Mouse (Mus musculus) erythroid progenitor cell, adult 5-6 weeks (primary cell): Measurements from ENCODE around the gene Zcchc17. TPM values are rescaled to one million over a fixed set of nuclear protein-coding genes. Genes with fewer than 3 reads are reported as not detected.

Experiments
- ATAC-seq: replicated peaks from 2 replicates; pipeline ENCODE4 v1.8.0; 2016; ENCODE audit warnings: moderate number of reproducible peaks, mild to moderate bottlenecking, moderate TSS enrichment, inconsistent platforms; ENCODE audit not compliant: poor library complexity, low FRiP score, severe bottlenecking
- total RNA-seq, 2 experiments: library from RNA; stranded (forward) in 1 of 2; stranded (reverse) in 1 of 2; fragments of 150-400 nt in 1 of 2; fragments of 186-747, 209-891 nt in 1 of 2; gene quantifications; 2 replicates each; pipeline versions ENCODE4 v1.2.3 to v1.2.4; 2015 to 2017; ENCODE audit warnings: low replicate concordance in 2 of 2

Gene Zcchc17
- total RNA-seq (2015; ENCODE audit: low replicate concordance) (15.5 and 19.1 TPM in 2 replicates), total RNA-seq (2017; ENCODE audit: low replicate concordance) (30.3 and 54.2 TPM in 2 replicates)

DNA sequence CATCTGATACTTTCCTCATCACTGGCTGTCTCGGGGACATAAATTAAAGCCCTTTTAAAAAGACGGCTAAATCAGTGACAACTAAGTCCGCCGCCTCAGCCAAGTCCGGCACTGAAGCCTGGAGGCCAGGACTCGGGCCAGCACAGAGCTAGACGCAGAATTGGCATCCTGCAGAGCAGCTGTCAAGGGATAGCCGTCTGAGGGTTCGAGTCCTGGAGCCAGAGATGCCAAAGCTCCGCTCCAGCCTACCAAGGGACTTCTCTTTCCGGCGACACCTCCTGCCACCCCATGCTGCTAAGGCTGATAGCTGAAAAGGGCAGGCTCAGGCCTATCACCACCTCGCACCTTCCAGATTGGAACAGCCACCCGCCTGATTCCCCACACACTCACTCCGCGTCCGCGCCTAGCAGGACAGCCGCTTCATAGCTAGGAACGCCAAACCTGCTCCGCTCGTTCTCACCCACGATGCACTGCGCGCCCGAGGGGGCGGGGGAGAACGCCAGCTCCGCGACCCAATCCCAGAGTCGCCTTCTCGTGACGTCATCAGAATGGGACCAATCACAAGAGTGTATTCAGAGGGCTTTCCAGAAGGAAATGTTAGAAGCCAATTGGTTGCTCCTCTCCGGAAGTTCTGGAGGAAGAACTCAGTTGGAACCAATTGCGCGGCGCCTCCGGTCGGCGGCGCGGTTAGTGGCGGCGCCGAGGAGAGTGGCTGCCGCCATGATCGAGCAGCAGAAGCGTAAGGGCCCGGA lies at the start of gene Zcchc17, which contains the start of gene Snrnp40:
TSS of gene Zcchc17 (minus strand) at position 458 of the 752 bp plus-strand sequence.
TSS of gene Snrnp40 (plus strand) at position 647 of the 752 bp plus-strand sequence.
- peak; percentile 95 for ATAC-seq

DNA sequence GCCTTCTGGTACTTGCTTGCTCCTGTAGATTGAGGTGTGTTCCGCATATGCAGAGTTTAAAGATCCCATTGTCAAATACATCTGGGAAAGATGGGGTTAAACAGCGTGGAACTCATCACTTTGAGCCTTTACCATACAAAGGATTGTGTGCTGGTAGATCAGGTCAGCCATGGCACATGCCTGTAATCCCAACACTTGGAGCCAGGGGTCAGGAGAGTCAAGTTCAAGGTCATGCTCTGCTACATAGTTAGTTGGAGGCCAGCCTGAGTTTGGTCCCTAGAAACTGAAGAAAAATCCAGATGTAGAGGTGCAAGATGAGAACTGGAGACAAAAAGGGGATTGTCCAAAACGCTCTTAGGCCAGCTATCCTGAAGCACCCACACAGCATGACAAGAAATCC lies 31.5 kb upstream of the Zcchc17 start:
- no peak for ATAC-seq

DNA sequence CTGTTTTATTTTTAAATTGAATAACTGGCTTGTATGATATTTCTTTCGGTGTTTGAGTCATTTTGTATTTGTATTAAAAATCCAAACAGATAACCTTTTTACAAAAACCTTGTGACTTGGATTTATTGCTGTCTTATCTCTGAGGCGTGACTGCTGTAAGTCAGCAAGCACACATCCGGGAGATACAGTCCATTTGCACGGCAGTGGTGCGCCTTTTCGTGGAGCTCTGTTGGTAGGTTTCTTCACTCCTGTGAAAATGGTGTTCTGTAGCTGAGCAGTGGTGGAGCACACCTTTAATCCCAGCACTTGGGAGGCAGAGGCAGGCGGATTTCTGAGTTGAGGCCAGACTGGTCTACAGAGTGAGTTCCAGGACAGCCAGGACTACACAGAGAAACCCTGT lies 30.2 kb upstream of the Zcchc17 start:
- ATAC-seq, result no peak

DNA sequence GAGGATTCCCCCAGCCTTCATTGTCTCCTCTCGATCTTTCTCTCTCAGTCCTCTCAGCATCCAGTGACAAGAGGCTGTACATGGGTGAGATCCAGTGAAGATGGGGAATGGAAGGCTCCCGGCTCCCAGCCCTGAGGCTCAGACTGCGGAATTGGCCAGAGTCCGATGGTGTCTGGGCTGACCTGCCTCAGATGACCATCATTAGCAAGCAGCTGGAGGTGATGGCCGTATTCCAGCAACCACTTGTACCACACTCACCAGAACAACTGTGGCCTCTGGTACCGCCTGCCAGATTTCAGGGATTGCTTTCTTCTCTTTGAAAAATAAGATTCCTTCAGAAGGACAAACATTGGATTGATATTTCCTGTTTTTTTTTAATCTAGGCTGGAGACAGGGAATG lies 29.8 kb upstream of the Zcchc17 start:
- no peak for ATAC-seq

DNA sequence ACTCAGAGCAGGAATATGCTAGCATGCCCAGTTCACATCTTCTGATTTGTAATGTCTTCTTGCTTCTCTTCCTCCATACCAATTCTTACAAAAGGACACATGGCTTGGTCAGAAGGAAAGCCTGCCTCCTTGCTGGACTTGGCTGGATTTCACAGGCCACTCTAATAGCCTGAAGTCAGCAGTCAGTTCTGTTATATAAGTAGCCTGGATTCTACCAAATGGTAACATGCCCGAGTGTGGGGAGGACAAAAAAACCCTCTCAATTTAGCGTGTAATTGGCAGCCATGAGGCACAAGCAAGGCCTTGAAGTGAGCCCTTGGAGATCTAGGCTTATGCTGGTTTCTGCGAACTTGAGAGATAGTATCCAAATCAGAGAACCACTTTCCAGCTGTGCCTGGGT lies 27.5 kb upstream of the Zcchc17 start:
- ATAC-seq, result no peak

DNA sequence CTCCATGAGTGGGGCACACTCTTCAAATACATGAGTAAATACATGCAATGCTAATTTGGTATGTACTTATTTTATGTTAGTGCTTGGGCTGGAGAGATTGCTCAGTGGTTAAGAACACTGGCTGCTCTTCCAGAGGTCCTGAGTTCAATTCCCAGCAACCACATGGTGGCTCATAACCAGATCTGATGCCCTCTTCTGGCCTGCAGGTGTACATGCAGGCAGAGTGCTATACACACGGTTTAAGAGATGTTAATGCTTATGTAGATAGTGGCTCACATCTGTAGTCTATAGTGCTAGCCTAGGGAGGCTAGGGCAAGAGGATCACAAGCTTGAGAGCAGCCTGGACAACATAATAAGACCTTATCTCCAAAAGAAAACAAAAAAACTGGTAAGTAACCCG lies 20.7 kb upstream of the Zcchc17 start:
- ATAC-seq, result 0 out of 2 replicates have a peak, but pooled peaks have one; percentile 34

DNA sequence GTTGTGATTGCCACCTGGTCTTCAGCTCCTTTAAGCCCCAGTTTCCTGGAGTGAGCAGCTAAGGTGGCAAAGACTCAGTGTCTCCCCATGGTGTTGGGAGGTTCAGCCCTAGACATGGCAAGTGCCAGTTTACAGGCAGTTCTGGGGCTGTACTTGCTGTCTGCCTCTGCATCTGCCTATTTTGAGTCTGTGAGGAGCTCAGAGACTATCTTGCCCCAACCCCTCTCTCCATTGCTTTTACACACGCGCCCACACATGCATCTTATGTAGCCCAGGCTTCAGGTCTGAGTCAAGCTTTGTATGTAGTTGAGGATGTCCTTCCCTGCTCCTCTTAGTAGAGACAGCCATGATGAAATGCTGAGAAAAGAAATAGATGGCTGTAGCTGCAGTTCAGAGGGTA lies 19.4 kb upstream of the Zcchc17 start:
- no peak for ATAC-seq

DNA sequence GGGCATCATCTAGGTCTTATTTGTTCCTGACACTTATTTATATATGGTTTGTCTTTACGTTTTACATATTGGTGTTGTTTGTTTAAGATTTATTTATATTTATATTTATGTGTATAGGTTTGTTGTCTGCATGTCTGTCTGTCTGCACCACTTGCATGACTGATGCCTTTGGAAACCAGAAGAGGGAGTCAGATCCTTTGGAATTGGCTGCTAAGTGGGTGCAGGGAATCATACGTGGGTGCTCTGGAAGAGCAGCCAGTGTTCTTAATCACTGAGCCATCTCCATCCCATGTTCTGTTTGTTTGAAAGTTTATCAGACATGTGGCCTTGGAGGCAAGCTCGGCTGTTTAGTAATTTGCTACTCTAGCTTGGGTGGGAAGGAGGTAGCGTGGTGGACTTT lies 17.8 kb upstream of the Zcchc17 start:
- ATAC-seq, result no peak

DNA sequence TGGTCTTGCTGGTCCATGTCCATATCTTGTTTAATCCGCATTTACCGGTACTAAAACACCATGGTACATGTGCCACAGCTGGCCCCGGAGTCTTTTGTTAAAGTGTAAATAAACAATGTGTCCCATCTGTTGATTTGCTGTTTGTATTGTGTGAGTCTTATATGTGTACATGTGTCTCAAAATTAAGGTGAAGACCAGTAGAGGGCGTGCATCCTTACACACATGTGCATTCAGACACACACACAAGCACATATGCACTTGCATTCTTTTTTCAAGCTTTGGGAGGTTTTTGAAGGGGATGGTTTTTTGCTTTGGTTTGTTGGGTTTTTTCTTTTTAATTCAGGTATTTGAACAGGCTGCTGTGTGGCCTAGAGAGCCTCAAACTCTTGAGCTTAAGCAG lies 16.9 kb upstream of the Zcchc17 start:
- no peak for ATAC-seq

DNA sequence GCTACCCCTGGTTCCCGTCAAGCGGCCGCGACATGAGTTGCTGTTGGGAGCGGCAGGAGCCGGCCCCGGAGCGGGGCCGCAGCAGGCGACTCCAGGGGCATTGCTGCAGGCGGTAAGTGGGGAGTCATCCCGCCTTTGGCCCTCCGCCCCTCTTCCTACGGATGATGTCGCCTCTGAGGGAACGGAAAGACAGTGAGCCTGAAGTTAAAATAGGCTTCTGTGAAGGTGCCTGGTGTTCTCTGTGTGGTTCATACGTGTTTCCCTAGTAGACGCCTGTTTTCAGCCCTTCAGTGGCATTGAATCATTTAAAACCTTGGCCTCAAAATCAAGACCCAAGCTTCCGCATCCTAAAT lies 471 bp upstream of the Zcchc17 start:
- ATAC-seq, result no peak; the same call in 1 of the 2 replicates

DNA sequence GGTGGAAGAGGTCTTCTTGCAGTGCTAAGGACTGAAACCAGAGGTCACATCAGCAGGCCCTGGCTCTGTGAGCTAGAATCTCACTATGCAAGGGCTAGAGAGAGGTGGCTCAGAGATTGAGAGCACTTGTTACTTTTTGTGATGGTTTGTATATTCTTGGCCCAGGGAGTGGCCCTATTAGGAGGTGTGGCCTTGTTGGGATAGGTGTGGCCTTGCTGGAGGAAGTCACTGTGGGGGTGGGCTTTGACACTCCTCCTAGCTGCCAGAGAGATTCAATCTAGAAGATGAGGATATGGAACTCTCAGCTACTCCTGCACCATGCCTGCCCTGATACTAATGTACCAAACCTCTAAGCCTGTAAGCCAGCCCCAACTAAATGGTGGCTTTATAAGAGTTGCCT lies 1.8 kb downstream of the Zcchc17 start:
- ATAC-seq, result no peak

DNA sequence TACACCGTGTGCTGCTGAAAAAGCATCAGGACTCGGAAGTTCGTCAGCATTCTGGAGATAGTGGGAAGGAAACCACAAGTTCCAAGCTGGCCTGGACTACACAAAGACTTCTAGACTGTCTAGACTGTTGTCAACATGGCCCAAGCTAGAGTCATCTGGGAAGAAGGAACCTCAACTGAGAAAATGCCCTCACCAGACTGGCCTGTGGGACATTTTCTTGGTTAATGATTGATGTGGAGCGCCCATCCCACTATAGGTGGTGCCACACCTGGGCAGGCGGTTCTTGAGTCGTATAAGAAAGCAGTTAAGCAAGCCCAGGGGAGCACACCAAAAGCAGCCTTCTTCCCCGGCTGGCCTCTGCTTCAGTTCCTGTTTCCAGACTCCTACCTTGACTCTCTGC lies 7.2 kb downstream of the Zcchc17 start:
- no peak for ATAC-seq

DNA sequence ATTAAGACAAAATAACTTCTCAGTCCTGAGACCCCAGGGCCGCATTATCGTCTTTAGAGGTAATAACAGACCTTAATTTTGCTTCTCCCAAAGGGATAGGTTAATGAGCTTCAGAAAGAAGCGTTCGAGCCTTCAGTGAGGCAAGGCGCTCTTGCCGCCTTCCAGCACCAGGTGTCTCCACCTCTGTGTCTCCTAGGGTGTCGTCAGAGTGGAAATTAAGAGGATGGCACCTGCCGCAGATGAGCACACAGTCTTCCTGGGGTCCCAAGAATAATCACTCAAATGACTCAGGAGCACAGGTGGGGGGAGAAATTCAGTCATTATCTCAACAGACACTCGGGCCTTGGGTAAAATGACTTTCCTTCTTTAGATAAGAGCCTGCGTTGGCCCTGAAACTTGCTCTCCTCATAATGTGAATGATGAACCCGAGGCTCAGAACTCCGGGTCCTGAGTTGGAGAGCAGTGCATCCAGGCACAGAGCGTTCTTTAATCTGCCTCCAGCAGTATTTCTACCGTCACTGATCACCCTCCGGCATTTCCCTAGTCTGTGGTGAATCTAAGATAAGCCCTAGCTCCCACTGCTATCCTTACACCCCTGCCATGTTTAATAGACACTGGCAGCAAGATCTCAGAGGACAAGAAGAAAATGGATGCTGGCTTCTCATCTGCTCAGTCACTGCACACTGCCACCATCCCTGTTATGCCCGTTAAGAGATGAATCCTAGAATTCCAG lies 8.9 kb downstream of the Zcchc17 start:
- no peak for ATAC-seq

DNA sequence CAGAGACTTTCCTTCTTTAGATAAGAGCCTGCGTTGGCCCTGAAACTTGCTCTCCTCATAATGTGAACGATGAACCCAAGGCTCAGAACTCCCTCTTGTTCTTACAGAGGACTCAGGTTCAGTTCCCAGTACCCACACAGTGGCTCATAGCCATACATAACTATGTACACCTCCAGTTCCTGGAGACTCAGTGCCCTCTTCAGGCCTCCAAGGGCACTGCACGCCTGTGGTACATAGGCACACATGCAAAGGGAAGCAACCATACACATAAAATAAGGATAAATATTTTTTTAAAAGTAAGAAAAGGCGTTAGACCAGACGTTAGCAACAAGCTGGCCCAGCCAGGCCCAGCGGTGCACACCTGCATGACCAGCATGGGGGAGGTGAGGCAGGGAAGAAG lies 10.1 kb downstream of the Zcchc17 start:
- ATAC-seq, result no peak

DNA sequence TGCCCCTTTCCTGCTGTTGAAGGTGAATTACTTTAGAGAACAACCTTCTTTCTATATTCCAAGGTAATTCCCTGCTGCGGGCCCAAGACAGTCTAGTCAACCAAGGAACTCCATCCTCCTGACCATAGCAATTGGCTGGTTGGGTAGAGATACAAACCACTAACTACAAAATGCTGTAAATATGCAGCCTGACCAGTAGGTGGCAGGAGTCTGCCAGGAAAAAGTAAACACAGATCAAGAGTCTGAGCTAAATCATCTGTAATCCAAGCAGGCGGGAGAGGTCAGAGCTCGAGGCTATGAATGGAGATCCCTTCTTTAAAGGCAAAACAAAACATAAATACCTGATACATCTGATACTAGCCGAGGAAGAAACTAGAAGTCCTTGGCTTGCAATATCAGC lies 18.1 kb downstream of the Zcchc17 start:
- ATAC-seq, result peak; percentile 78

DNA sequence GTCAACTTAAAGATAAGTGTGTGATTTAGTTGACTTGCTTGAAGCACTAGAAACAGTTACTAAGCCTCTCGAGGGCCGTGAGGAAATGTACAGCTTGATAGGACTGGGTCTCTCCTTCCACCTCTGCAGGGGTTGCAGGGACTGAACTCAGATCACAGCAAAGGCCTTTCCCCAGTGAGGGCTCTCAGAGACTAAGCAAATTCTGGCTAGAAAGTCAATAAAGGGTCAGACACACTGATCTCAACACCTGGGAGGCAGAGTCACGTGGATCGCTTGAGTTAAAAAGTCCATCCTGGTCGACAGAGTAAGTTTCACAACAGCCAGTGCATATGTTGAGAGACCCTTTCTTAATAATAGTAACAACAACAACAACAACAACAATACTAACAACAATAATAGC lies 23.9 kb downstream of the Zcchc17 start:
- no peak for ATAC-seq

DNA sequence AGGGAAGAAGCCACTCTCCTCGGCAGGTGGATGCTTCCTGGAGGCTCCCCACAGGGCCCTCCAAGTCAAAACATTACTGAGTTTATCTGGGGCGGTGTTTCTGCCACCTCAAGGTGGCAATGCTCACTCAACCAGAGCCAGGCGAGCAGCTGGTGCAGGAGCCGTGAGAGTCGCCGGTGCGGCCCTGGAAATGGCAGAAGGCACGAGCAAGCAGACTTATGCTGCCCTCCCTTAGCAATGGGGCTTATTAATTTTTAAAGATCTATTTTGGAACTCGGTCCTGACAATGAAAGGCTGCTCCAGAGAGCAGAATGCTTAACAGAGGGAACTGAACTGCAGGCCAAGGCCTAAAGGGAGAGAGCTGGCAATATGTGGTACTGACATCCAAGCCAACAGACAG lies 32.4 kb downstream of the Zcchc17 start:
- no peak for ATAC-seq

DNA sequence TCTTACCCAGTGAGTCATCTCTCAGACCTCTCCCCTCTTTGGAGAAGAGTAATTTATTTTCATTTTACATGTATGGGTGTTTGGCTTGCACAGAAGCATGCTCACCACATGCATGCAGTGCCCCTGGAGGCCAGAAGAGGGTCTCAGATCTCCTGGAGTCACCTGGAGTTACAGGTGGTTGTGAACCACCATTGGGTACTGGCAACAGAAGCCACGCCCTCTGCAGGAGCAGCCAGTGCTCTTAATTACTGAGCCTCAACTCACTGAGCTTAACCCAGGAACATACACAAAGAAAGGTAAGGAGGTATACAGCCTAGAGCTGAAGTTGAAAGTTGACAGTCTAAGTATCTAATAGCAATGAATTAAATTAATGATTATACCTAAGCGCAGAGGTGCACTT lies 34.3 kb downstream of the Zcchc17 start:
- ATAC-seq, result no peak

DNA sequence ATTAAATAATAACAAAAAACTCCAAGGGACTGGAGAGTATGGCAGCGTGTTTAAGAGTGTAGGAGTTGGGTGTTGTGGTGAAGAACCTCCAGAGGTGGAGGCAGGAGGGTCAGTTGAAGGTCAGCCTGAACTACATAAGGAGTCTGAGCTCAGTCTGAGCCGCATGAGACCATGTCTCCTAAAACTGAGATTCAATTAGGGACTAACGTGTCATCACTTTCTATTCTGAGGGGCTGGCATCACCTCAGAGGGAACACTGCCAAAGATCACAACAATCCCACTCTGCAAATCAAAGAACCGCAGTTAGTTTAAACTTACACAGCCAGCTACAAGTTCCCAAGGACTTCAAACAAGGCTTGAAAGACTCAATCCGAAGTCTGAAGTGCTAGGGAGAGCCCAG lies 36.1 kb downstream of the Zcchc17 start:
- no peak for ATAC-seq

DNA sequence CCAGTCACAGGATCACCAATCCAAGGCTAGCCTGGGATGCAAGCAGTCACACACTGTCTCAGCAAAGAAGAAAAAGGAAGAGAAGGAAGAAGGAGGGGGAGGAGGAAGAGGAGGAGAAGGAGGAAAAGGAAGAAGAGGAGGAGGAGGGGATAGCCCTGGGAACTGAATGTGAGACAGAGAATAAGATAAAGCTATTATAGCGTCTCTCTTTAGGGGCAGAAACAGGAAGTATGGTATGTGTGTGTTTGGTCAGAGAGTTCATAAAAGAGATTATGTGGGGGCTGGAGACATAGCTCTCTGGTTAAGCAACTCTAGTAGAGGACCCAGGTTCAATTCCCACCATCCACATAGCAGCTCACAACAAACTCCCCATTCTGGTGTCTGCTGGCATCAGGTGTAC lies 36.6 kb downstream of the Zcchc17 start:
- no peak for ATAC-seq

DNA sequence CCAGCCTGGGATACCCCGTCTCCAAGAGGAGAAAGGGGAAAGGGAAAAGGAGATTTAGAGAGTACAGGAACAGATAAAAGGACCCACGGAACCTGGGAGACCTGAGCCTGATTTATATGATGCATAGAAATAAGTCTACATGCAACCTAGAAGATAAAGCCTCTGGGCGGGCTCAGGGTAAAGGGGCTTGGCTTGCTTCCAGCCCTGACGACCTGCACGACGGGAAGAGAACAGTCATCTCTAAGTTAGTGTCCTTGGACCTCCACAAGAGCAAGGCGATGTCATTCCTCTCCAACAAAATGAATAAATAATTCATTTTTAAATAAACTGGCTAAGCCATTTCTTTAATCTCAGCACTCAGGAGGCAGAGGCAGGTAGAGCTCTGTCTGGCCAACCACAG lies 37.2 kb downstream of the Zcchc17 start:
- no peak for ATAC-seq
